Mouse (Mus musculus) C2C12 (cell line): ENCODE measurements around the gene Sox5. TPM values are rescaled to one million over a fixed set of nuclear protein-coding genes. Genes with fewer than 3 reads are reported as not detected.

ENCODE experiments used
- H3K27me3 ChIP-seq: one replicate; pipeline ENCODE4 v1.6.1; 2011; ENCODE audit not compliant: control insufficient read depth, insufficient read depth, insufficient read length
- H3K36me3 ChIP-seq: one replicate; pipeline ENCODE4 v1.6.1; 2011; ENCODE audit not compliant: control insufficient read depth, insufficient read depth
- H3K4me3 ChIP-seq: one replicate; pipeline ENCODE4 v1.5.1; 2011; ENCODE audit warnings: mild to moderate bottlenecking, control low read depth; ENCODE audit not compliant: poor library complexity, insufficient read depth, severe bottlenecking
- H3K79me2 ChIP-seq: one replicate; pipeline ENCODE4 v1.6.1; 2011; ENCODE audit not compliant: control insufficient read depth, insufficient read depth
- H3K79me3 ChIP-seq: one replicate; pipeline ENCODE4 v1.6.1; 2011; ENCODE audit warnings: low read depth, control low read depth
- H3ac ChIP-seq: one replicate; pipeline ENCODE3; 2011; ENCODE audit warnings: low read depth; ENCODE audit not compliant: control insufficient read depth, insufficient read length
- CEBPB ChIP-seq: IDR thresholded peaks from one replicate; pipeline ENCODE4 v1.6.1; 2011; ENCODE audit warnings: low read depth, mild to moderate bottlenecking, control low read depth, moderate library complexity
- CTCF ChIP-seq: IDR thresholded peaks from one replicate; pipeline ENCODE4 v1.5.1; 2011; ENCODE audit not compliant: control insufficient read depth, insufficient read depth, insufficient read length
- FOSL1 ChIP-seq: IDR thresholded peaks from one replicate; pipeline ENCODE4 v1.8.0; 2011; ENCODE audit warnings: mild to moderate bottlenecking, low read length; ENCODE audit not compliant: poor library complexity, insufficient read depth, severe bottlenecking
- MAX ChIP-seq: IDR thresholded peaks from one replicate; pipeline ENCODE4 v1.6.1; 2011; ENCODE audit warnings: mild to moderate bottlenecking, control low read depth
- MYOD1 ChIP-seq: IDR thresholded peaks from one replicate; pipeline ENCODE4 v1.6.1; 2011; ENCODE audit warnings: low read depth; ENCODE audit not compliant: control insufficient read depth, insufficient read length
- MYOG ChIP-seq: IDR thresholded peaks from one replicate; pipeline ENCODE4 v1.6.1; 2011; ENCODE audit not compliant: control insufficient read depth, insufficient read length; ENCODE audit errors: extremely low read depth
- USF1 ChIP-seq: IDR thresholded peaks from one replicate; pipeline ENCODE4 v1.6.1; 2011; ENCODE audit warnings: low read depth, mild to moderate bottlenecking, control low read depth, moderate library complexity
- polyA plus RNA-seq: library from polyadenylated mRNA; unstranded; fragments of >200 nt; fragmentation: generic; extraction: Trizol; gene quantifications from one replicate; pipeline ENCODE4 v1.2.1, GENCODE M21; 2012; ENCODE audit warnings: missing spikeins

Gene Sox5
- polyA plus RNA-seq, 1 experiment = 0.07 TPM

GRCm38 (mm10) chr6:143831246-143831645 is 950.5 kb downstream of the Sox5 start:
- H3K27me3 ChIP-seq = no peaks in the 10 kb centered on the region

GRCm38 (mm10) chr6:143830131-143830530 is 951.6 kb downstream of the Sox5 start:
- Histone ChIP-seq H3K27me3 (no peaks in the 10 kb centered on the region), H3K36me3 (no peaks in the 10 kb centered on the region), H3K79me3 (no peaks in the 10 kb centered on the region), H3K79me2 (no peaks in the 10 kb centered on the region), H3ac (no peak overlapping the region), H3K4me3 (no peak overlapping the region)
- no peak for TF ChIP-seq MYOD1
- no peak for TF ChIP-seq USF1
- TF ChIP-seq CEBPB = no peak
- no peak for TF ChIP-seq FOSL1
- no peak for TF ChIP-seq MYOG
- TF ChIP-seq CTCF = no peak
- no peak for TF ChIP-seq MAX

More at GRCm38 (mm10) chr6:143831246-143831645, 950.5 kb downstream of the Sox5 start:
- Histone ChIP-seq H3K36me3 (no peaks in the 10 kb centered on the region), H3ac (no peak overlapping the region), H3K79me3 (no peaks in the 10 kb centered on the region), H3K79me2 (no peaks in the 10 kb centered on the region), H3K4me3 (no peak overlapping the region)
- no peak for TF ChIP-seq FOSL1
- TF ChIP-seq MYOG = no peak
- no peak for TF ChIP-seq MYOD1
- TF ChIP-seq CEBPB = no peak
- no peak for TF ChIP-seq CTCF
- no peak for TF ChIP-seq MAX
- no peak for TF ChIP-seq USF1

GRCm38 (mm10) chr6:143826786-143827185 is 955.0 kb downstream of the Sox5 start:
- no peaks in the 10 kb centered on the region for H3K27me3 ChIP-seq
- H3K79me3 ChIP-seq = no peaks in the 10 kb centered on the region
- H3K36me3 ChIP-seq = no peaks in the 10 kb centered on the region
- H3K79me2 ChIP-seq = no peaks in the 10 kb centered on the region
- no peak overlapping the region for H3K4me3 ChIP-seq
- no peak overlapping the region for H3ac ChIP-seq
- TF ChIP-seq MYOD1 (no peak), MAX (no peak), CTCF (no peak), USF1 (no peak), CEBPB (no peak), MYOG (no peak), FOSL1 (no peak)

- H3K27me3 ChIP-seq = no peaks in the 10 kb centered on the region
- no peaks in the 10 kb centered on the region for H3K79me2 ChIP-seq
- H3ac ChIP-seq = no peak overlapping the region
- no peaks in the 10 kb centered on the region for H3K36me3 ChIP-seq
- no peaks in the 10 kb centered on the region for H3K79me3 ChIP-seq
- TF ChIP-seq MYOD1 (no peak), MYOG (no peak), MAX (no peak), USF1 (no peak), FOSL1 (no peak), CEBPB (no peak), CTCF (no peak)
- no peak overlapping the region for H3K4me3 ChIP-seq
Measured at GRCm38 (mm10) chr6:143825966-143826365, 955.8 kb downstream of the Sox5 start.

- Histone ChIP-seq H3K27me3 (no peaks in the 10 kb centered on the region), H3K79me3 (no peaks in the 10 kb centered on the region), H3K36me3 (no peaks in the 10 kb centered on the region), H3ac (no peak overlapping the region), H3K4me3 (no peak overlapping the region), H3K79me2 (no peaks in the 10 kb centered on the region)
- TF ChIP-seq CTCF (no peak), MYOD1 (no peak), MYOG (no peak), FOSL1 (no peak), USF1 (no peak), MAX (no peak), CEBPB (no peak)
Measured at GRCm38 (mm10) chr6:143825086-143825485, 956.7 kb downstream of the Sox5 start.

GRCm38 (mm10) chr6:143788446-143788845 is 993.3 kb downstream of the Sox5 start:
- no peak overlapping the region for H3ac ChIP-seq
- no peak for TF ChIP-seq CEBPB
- no peak for TF ChIP-seq FOSL1
- TF ChIP-seq CTCF = no peak
- no peak for TF ChIP-seq MYOG
- TF ChIP-seq MAX = no peak
- no peak for TF ChIP-seq MYOD1
- no peak for TF ChIP-seq USF1

More at GRCm38 (mm10) chr6:143788446-143788845, 993.3 kb downstream of the Sox5 start:
- Histone ChIP-seq H3K36me3 (no peaks in the 10 kb centered on the region), H3K4me3 (no peak overlapping the region), H3K79me2 (no peaks in the 10 kb centered on the region), H3K79me3 (no peaks in the 10 kb centered on the region), H3K27me3 (no peaks in the 10 kb centered on the region)
